Mouse (Mus musculus) layer of hippocampus, postnatal 25 days (tissue): ENCODE measurements around the gene Cdh13. TPM values are rescaled to one million over a fixed set of nuclear protein-coding genes. Genes with fewer than 3 reads are reported as not detected.

Experiments
- DNase-seq, 2 experiments: peaks; one replicate each; pipeline ENCODE4 v3.0.0; 2022; ENCODE audit warnings: mixed read lengths in 2 of 2, low spot score in 1 of 2; ENCODE audit errors: extremely low spot score in 1 of 2
- total RNA-seq, 2 experiments: library from RNA; stranded (reverse); gene quantifications; 2 replicates each; pipeline ENCODE4 v1.2.3; 2021

Gene Cdh13
- total RNA-seq, 2 experiments from 2014 or later = 45.3 to 48.8 TPM

DNA sequence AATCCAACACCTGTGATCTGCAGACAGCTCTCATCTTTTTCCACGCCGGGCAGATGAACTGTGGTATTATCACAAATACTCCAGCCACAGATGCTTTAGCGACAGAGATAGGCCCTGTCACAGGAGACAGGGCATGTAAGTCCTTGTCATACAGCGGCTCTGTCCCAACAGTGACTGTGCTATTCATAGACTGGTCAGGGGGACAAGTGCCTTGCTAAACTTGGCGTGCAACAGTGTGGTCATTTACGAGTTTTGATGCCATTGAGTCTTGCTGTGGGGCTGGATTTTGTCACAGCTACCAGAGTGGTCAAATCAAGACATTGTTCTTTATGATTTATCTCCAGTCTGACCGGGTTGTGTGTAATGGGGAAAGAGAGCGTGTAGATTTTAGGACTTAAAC is 95.5 kb downstream of the Cdh13 start:
- DNase-seq = no peak

DNA sequence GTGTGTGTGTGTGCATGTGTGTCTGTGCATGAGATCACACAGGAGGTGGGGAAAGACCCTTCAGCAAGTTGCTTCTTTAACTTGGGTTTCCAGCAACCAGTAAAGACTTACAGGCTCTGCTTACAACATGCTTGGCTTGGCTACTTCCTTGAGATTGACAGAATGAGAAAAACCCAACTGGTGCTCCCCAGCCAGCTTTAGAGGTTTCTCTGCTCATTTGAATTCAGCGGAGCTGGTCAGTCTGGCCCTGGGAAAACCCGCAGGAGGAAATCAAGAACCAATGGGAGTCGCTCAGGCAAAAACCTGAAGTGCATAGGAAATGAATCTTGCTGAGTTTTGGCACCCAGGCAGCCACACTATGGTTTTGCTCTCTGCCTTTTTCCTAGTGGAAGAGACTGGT is 96.1 kb downstream of the Cdh13 start:
- no peak for DNase-seq

DNA sequence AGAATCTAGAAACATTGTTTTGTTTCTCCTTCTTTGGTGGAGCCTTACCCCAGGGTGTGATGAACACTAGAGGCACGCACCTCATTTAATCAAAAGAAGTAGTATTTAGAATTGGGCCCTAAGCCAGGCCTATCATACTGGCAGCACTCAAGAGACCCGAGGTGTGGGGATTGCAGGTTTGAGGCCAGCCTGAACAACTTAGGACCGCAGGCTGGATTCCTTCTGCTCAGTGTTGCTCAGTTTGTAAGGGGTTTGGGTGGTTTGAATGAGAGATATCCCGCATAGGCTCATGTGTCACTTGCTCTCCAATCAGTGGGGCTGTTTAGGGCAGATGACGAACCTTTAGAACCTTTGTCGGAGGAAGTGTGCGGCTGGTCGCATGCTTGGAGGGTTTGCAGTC is 96.5 kb downstream of the Cdh13 start:
- no peak for DNase-seq

DNA sequence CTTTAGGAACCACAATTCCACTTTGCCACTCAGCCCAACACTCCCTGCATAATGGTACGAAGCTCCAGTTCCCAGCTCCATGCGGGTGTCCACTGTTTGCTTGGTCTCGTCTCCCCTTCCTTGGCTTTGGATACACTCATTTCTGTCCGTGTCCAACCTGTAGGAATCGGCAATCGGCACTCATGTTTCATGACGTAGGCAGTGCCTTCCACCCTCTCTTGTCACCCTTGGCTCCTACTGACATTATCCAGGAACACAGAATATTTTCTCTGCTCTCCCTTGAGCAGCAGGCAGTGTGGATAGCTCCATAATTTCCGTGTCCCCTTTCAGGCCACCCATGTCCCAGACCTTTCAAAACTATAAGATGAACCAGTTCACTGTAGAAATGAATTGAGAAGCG is 97.2 kb downstream of the Cdh13 start:
- DNase-seq = no peak

DNA sequence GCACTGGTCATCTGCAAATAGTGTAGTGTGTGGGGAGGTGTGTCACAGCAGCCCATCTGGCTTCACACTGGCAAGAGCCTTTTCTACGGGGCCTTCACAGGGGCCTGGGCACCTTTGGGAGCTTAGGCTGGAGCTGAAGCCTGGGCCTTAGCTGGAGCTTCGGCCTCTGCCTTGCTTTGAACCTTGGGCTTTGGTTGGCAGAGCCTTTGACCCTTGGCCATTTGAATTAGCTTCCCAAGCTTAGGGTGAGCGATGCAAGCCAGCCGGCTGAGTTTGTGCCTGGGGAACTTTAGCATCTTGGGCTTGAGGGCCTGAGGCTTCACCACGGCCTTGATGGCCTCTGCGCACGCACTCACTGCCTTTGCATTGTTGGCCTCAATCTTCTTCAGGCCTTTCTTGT is 98.1 kb downstream of the Cdh13 start:
- DNase-seq = no peak

DNA sequence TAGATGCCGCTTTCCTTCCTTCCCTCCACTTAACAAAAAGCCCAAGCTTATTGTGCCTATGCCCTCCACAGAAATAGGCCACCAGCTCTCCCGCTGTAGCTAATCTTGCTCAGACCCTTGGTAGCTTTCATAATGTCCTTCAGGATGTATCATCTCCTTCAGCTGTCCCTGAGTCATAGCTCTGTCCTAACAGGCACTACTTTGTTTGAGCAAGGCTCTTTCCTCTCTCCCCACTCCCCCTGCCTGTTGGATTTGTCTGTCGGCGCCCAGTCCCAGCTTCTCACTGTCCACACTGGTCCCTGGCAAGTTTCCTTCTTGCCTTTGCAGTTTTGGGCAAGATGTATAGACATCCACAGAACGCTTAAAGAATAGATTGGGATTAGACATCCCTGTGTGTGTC is 100.8 kb downstream of the Cdh13 start:
- no peak for DNase-seq

DNA sequence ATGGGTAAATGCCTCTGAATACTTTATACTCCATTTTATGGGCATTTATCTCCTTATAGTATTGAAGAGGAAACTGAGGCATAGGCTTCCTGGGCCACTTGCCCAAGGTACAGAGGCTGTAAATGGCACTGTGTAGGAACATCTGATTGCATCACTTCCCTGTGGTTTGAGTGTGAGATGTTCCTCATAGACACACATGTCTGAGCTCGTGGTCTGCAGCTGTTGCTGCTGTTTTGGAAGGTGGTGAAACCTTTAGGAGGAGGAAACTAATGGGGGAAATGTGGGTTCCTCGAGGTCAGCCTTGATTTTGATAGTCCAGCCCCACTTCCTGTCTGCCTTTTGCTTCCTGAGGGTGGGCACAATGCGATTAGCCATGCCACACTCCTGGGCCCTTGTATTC is 105.9 kb downstream of the Cdh13 start:
- no peak for DNase-seq

DNA sequence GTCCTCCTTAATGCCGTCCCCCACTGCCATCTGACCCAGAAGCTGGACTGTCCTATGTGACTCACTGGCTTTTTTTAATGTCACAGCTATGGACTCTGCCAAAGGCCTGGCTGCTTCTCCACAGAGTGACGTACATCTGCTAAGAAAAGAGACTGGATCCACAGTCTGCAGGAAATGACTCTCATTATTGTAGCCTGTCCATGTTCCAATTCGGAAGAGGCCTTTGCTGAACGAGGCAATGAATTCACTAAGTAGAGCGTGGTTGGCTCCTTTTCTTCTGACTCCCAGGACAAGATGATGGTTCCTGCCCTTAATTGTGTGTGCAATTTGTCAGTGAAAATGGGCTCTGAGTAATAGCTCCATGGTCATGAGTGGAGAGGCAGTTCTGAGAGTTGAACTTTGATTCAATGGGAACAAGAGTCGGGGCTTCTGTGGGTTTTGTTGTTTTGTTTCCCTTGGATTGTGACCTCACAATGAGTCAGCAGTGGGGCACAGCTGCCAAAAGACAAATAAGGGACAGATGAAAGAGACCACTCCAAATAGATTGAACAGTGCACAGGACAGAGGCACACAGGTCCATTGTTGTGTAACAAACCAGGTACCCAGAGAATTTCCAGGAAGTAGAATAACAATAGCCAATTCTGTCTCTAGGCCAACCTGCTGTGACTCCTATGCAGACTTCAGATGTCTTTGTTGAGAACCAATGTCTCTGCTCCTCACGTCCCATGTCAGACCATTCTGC is 110.5 kb downstream of the Cdh13 start:
- DNase-seq = no peak

DNA sequence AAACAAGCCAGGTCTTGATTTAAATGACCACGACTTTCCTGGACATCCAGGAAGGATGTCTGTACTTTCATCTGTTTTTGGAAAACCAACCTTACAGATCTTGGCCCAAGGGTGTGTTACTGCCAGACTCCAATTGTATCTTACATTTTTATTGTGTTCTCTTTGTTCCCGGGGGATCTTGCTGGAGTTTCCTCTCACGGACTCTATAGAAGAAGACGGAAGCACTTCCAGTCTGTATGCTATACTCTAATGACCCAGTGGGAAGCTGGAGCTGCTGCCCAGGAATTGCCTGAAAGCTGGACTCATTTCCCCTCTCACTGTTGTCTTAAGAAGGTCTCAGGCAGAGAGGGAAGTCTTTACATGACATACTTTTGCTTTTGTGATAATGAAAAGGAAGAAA is 111.6 kb downstream of the Cdh13 start:
- no peak for DNase-seq

DNA sequence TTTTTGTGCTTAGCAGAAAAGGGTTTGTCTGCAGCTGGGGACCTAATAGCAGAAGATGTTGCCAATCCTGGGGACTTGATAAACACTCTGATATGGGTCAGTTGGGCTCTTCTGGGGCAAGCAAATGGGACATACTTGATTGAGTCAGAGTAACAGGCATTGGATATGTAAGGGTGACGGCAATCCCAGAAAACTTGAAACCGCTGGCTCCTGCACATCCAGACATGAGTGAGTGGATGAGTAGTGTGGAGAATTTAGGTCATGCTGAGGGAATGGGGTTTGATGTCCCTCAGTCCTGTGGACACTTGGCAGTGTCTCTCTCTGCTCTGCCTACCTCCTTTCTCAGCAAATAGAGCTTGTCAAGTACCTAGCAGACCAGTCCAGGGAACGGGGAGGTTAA is 121.3 kb downstream of the Cdh13 start:
- no peak for DNase-seq

DNA sequence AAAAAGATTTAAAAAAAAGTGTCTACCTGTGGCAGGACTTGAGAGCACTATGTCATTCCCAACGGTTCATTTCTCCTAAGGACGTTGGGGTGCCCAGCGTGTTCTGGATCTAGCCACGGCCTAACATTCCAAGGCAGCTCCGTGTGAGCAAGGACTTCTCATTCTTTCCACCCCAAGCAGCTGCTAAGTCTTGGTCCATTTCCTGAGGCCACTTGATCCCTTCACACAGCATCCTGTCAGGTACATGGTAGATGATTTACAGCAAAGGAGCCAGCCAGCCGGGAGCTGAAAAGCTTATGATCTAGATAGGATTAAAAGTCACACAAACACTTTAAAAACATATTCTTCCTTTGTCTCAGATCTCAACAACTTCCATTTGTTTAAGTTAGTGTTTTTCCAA is 123.8 kb downstream of the Cdh13 start:
- DNase-seq = no peak

DNA sequence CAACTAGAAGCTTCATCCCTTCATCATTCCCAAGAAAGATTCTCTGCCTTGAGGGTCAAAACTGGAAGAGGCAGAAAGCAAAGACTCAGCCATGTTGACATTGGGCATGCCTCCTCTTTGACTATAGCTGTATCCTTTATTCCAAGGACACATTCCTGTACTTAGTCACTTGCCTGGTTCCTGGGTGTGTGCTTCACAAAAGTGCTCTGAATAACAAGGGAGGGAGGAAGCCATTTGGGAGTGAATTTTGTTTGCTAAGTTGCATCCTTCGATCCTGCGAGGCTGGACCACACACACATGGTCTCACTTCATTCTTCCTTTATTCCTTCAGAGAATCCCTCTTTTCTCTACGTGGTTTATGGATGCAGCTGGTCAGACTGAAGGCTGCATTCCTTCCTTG is 125.9 kb downstream of the Cdh13 start:
- DNase-seq = no peak

DNA sequence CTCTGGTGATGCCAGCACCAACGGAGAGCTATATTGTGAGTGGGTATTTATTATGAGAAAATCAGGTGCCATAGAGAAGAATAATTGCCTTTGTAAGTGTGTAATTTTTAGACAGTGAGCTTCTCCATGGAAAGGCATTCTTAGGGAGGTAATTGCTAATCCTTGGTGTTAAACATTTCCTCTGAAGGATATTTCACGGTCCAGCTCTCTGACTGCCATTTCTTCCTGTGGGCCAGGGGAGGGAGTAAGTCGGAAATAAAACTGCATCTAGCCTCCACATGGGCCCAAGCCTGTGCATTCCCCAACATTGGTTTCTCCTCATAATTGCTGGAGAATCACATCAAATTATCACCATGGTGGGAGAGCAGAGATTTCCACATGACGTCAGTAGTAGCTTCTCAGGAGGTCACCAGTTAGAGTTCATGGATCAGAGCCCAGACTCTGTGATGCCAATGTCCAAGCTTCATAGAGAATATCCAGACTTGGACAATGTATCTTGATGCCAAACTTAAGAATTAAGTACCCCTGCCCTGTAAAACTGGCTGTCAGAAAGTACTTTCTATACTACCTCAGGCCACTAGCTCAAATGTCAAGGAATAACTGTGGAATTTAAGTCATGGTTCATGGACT is 126.9 kb downstream of the Cdh13 start:
- DNase-seq = no peak

DNA sequence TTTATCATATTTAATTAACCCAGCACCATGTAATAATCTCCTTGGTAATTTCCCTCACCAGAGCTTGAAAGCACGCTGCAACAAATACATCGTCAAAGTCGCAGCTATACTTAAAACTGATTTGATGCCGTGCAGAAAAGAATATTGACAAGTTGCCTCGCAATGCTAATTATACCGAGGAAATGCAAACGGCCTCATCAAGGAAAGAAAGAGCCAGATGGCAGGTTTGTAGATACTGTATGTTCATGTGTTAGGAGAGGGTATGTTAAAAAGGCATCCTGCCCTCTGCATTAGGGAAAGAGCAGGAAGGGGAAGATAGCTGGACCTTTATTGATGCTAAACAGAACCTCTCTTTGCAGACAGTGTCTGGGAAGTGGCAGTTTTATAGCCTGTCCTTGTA is 132.1 kb downstream of the Cdh13 start:
- no peak for DNase-seq

DNA sequence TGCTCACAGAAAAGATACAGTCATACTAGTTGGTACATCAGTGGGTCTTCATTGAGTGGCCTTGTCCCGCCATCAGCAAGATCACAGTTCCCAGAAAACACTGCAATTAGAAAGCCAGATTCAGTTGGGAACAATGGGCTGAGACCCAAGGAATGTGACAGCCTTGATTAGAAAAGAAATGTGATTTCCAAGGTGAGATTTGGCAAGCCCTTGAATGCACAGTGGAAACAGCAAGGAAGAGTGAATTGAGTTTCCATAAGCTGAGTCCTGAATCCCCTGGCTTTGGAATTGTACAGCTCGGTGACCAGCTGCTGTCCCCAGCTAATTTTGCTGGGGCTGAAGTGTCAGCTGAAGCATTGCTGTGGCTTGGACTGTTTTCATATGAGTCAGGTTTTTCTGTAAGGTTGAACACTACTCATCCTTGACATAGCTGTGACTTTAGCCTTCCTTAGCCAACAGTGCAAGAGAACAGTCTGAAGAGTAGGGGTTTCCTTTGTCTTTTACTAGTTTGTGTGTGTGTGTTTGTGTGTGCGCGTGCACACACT is 133.3 kb downstream of the Cdh13 start:
- no peak for DNase-seq

DNA sequence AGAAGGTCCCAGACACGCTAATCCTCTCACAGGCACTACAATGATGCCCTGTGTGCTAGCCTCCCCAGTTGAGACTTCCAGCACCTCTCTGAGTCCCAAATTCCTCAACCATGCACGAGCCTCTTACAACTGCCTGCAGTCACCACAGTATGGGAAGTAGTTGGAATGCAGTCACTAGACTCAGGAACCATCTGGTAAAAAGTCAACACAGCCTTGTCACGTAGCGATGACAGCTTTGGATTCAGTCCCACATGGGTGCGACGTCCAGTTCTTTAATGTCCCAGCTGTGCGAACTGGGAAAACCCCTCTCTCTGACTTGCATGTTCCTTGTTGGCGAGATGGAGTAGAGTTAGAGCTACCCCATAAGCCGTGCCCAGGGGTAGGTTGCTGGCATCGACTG is 139.1 kb downstream of the Cdh13 start:
- no peak for DNase-seq

DNA sequence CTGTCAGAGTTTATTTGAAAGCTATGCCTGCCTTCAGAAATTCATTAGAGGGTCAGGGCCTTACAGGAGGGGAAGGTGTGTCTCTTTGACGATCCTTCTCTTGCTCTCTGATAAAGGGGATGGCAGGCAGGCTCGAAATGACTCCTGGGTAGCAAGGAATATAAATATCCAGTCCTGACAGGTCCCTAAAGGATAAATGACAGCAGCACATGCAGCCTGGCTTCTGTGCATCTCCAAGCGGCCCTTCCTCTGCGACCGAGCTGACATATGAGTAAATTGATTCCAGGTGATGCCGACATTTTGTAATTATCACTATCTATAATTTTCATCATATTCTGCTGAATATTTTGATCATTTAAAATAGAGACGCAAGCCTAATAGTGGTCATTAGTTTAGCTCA is 145.4 kb downstream of the Cdh13 start:
- DNase-seq = no peak

DNA sequence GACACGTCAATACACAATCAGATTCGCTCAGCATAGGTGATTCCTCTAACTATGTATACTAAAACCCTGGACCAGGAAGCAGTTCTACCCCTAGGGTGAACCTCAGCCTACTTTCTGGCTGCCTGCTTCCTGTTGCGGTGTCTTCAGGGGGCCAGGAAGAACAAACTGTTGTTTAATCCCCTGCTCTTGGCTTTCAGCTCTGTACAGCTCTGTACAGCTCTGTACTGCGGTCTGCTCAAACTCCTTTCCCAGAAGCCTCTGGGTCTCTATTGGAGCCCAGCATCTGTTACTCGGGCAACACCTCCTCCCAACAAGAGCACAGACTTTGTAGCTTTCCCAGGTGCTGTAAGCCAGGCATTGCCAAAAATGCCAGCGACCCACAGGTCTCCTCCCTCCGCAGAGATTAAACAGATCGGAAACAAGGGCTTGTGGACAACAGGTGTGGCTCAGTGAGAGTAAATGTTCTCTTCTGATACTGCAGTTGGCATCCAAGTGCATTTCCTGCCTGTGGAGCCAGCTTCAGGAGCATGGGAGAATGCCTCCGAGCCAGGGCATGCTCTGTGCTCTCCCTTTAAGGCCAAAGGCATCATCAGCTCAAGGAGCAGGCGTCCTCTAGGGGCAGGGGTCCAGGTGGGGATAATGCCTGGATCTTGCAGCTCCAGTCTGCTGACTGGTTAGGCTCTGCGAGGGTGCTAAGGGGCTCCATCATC is 148.4 kb downstream of the Cdh13 start:
- DNase-seq = no peak

DNA sequence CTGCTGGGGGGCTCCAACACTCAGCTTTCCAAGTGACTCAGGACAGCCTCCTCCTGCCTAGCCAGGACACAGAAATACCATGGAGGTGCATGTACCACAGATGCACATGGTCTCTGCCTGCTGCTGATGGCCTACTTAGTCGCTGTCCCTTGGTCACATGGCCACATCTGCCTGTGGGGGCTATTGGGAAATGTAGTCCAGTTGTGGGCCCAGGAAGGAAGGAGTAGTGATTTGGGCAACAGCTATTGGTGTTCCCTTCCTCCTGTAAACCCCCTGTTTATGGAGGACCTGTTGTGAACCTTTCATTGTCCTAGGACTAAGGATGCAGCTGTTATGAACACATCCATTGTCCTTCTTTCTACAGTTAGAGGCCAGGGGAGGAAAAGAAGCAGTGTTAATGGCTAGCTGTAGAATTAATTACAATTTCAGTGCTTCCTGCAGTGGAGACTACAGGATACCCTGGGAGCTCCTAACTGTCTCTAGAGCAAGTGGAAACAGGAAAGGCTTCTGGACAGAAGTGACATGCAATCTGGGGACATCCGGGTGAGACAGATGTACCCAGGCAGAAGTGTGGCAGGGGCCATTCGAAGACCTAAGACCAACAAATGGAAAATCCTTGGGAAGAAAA is 150.1 kb downstream of the Cdh13 start:
- DNase-seq = no peak

DNA sequence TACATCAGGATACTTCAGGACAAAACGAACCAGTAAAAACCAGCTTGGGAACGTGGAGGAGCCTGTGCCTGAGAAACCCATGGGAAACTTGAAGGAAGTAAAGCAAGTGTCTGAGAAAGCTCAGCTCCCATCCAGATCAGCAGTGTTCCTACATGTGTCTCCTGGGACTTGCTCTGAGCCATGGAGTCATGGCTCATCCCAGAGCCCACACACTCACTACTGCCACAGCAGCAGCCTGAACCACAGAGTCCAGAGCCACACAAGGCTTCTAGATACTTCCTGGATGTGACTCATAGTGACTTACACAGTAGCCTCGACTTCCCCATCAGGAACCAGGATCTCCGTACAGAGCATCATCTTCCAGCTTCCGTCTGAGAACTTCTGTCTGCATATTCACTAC is 153.2 kb downstream of the Cdh13 start:
- no peak for DNase-seq

DNA sequence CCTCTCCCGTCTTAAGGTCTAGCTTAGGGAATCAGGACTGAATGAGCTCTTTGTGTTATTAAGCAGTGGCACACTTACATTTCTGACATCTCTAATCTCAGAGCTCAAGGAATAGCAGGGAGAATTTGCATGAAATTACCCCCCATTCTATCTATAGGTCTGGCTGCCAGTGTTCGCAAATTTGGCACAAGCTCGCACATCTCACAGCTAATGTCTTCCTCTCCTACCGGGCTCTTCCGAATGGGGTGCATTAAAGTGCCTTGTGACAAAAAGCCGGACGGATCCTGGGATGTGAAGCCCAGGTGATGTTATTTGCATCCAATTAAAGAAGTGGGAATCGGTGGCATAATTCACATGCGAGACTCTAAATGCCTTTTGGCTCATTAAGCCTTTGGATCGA is 153.6 kb downstream of the Cdh13 start:
- DNase-seq = no peak
